Mouse (Mus musculus): ENCODE data around the gene Slc36a3.

The Slc36a3 gene

GRCm38 (mm10) chr11:55105389-55105788, 46.1 kb downstream of the Slc36a3 start:
- peak; percentile 87 to 93 for DNase-seq

GRCm38 (mm10) chr11:55103229-55103628, 48.3 kb downstream of the Slc36a3 start:
- peak; percentile 75 to 91 for DNase-seq

GRCm38 (mm10) chr11:55102015-55102414, 49.5 kb downstream of the Slc36a3 start:
- no peak for DNase-seq

- no peak for DNase-seq
Measured at GRCm38 (mm10) chr11:55099868-55100267, 51.6 kb downstream of the Slc36a3 start.

GRCm38 (mm10) chr11:55099019-55099771, 52.3 kb downstream of the Slc36a3 start:
- no peak for DNase-seq

GRCm38 (mm10) chr11:55098189-55098915, 53.2 kb downstream of the Slc36a3 start:
- DNase-seq, result no peak

- DNase-seq, result peak; percentile 97
Measured at GRCm38 (mm10) chr11:55097463-55098188, 53.9 kb downstream of the Slc36a3 start, which contains the start of gene Gm2a. Gm2a (plus strand) TSS chr11:55098115.

- DNase-seq, result peak; percentile 32 to 58
Measured at GRCm38 (mm10) chr11:55096731-55097462, 54.6 kb downstream of the Slc36a3 start.

- peak; percentile 68 to 75 for DNase-seq
Measured at GRCm38 (mm10) chr11:55096296-55096695, 55.2 kb downstream of the Slc36a3 start.

GRCm38 (mm10) chr11:55093096-55093495, 58.4 kb downstream of the Slc36a3 start:
- DNase-seq, result no peak

GRCm38 (mm10) chr11:55089892-55090291, 61.6 kb downstream of the Slc36a3 start:
- no peak for DNase-seq

- peak; percentile 68 to 88 for DNase-seq
Measured at GRCm38 (mm10) chr11:55087006-55087405, 64.5 kb downstream of the Slc36a3 start.

- DNase-seq, result no peak
Measured at GRCm38 (mm10) chr11:55085396-55085795, 66.1 kb downstream of the Slc36a3 start.

GRCm38 (mm10) chr11:55084629-55085028, 66.9 kb downstream of the Slc36a3 start:
- peak; percentile 35 to 40 for DNase-seq

- no peak for DNase-seq
Measured at GRCm38 (mm10) chr11:55081206-55081605, 70.3 kb downstream of the Slc36a3 start.

GRCm38 (mm10) chr11:55079180-55079579, 72.3 kb downstream of the Slc36a3 start:
- no peak for DNase-seq

GRCm38 (mm10) chr11:55078502-55078901, 73.0 kb downstream of the Slc36a3 start:
- DNase-seq, result no peak

GRCm38 (mm10) chr11:55077331-55078231, 73.9 kb downstream of the Slc36a3 start, which contains the start of gene Ccdc69:
Ccdc69 (minus strand) TSS chr11:55078131.
- peak; percentile 50 to 75 for DNase-seq

- no peak for DNase-seq
Measured at GRCm38 (mm10) chr11:55076234-55076633, 75.3 kb downstream of the Slc36a3 start.

GRCm38 (mm10) chr11:55075602-55076001, 75.9 kb downstream of the Slc36a3 start:
- DNase-seq, result peak; percentile 36 to 63
